Mouse (Mus musculus): ENCODE data around the gene Grin2d. TPM values are rescaled to one million over a fixed set of nuclear protein-coding genes. Genes with fewer than 3 reads are reported as not detected.
A peak's percentile ranks its signal among the peaks of the same experiment; 100 is the strongest.

Gene Grin2d
- total and polyA plus RNA-seq, 2 experiments from 2014 or later = 6.6 to 51.6 TPM

GRCm38 (mm10) chr7:45896517-45897257 is 18.5 kb upstream of the Grin2d start, which contains the start of the genes Syngr4 and Tmem143:
Gene Syngr4 (minus strand): TSS chr7:45896714.
Gene Tmem143 (plus strand): TSS chr7:45896941.
- peak within 1 kb of the TSS; percentile 69 for H3K27ac ChIP-seq (ENCODE audit: low read depth, low read length)
- no peak for TF ChIP-seq CTCF (IDR thresholded peaks at IDR 0.05)
- no peaks in the 10 kb centered on the region for H3K9me3 ChIP-seq (ENCODE audit: low read length)
- H3K36me3 ChIP-seq (ENCODE audit: insufficient read depth, low read length) = no peaks in the 10 kb centered on the region
- peak within 1 kb of the TSS; percentile 54 for H3K9ac ChIP-seq (replicated peaks; ENCODE audit: low read length, poor library complexity, severe bottlenecking)
- peak within 1 kb of the TSS; percentile 42 for H3K4me3 ChIP-seq (ENCODE audit: low read depth, low read length)
- H3K4me1 ChIP-seq (ENCODE audit: insufficient read depth, low read length) = no peaks in the 10 kb centered on the region
- peak; percentile 100 for DNase-seq (ENCODE audit: low spot score)
- peak; percentile 94 for ATAC-seq (ENCODE audit: low FRiP score)
- peak within 1 kb of the TSS; percentile 79 for H3K4me2 ChIP-seq (ENCODE audit: low read depth, low read length, poor library complexity, severe bottlenecking)
- H3K27me3 ChIP-seq (ENCODE audit: insufficient read depth, low read length) = no peaks in the 10 kb centered on the region
- under 1% methylated on average over 39 of the region's 40 CpGs for WGBS

- Histone ChIP-seq H3K36me3 (ENCODE audit: insufficient read depth, low read length) (no peaks in the 10 kb centered on the region), H3K9ac (replicated peaks; ENCODE audit: low read length, poor library complexity, severe bottlenecking) (no peak overlapping the region), H3K4me1 (ENCODE audit: insufficient read depth, low read length) (no peaks in the 10 kb centered on the region), H3K9me3 (ENCODE audit: low read length) (no peaks in the 10 kb centered on the region), H3K27ac (ENCODE audit: low read depth, low read length) (no peak overlapping the region), H3K27me3 (ENCODE audit: insufficient read depth, low read length) (no peaks in the 10 kb centered on the region), H3K4me2 (ENCODE audit: low read depth, low read length, poor library complexity, severe bottlenecking) (peak overlapping the region; percentile 42), H3K4me3 (ENCODE audit: low read depth, low read length) (0 out of 2 replicates have a peak overlapping the region, but pooled peaks have one; percentile 10)
- TF ChIP-seq CTCF (IDR thresholded peaks at IDR 0.05) = no peak
- ATAC-seq (ENCODE audit: low FRiP score) (0 out of 2 replicates have a peak, but pooled peaks have one; percentile 0), DNase-seq (ENCODE audit: low spot score) (no peak)
- WGBS = 72% methylated on average over 6 of the region's 6 CpGs
Observed at GRCm38 (mm10) chr7:45895931-45896516, 17.8 kb upstream of the Grin2d start.

GRCm38 (mm10) chr7:45892651-45893050 is 14.5 kb upstream of the Grin2d start:
- ATAC-seq (ENCODE audit: low FRiP score) (no peak), DNase-seq (ENCODE audit: low spot score) (no peak)
- H3K9ac ChIP-seq (replicated peaks; ENCODE audit: low read length, poor library complexity, severe bottlenecking) = no peak overlapping the region
- no peaks in the 10 kb centered on the region for H3K36me3 ChIP-seq (ENCODE audit: insufficient read depth, low read length)
- H3K4me2 ChIP-seq (ENCODE audit: low read depth, low read length, poor library complexity, severe bottlenecking) = no peak overlapping the region
- whole genome bisulfite sequencing = 78% methylated on average over 2 of the region's 2 CpGs
- no peak overlapping the region for H3K27ac ChIP-seq (ENCODE audit: low read depth, low read length)
- H3K9me3 ChIP-seq (ENCODE audit: low read length) = no peaks in the 10 kb centered on the region
- no peaks in the 10 kb centered on the region for H3K4me1 ChIP-seq (ENCODE audit: insufficient read depth, low read length)
- no peak for TF ChIP-seq CTCF (IDR thresholded peaks at IDR 0.05)
- H3K27me3 ChIP-seq (ENCODE audit: insufficient read depth, low read length) = no peaks in the 10 kb centered on the region
- H3K4me3 ChIP-seq (ENCODE audit: low read depth, low read length) = no peak overlapping the region

GRCm38 (mm10) chr7:45887246-45887645 is 9.1 kb upstream of the Grin2d start:
- 49% methylated on average over 3 of the region's 3 CpGs for WGBS
- Histone ChIP-seq H3K27me3 (ENCODE audit: insufficient read depth, low read length) (no peaks in the 10 kb centered on the region), H3K4me2 (ENCODE audit: low read depth, low read length, poor library complexity, severe bottlenecking) (no peak overlapping the region), H3K27ac (ENCODE audit: low read depth, low read length) (no peak overlapping the region), H3K9me3 (ENCODE audit: low read length) (no peaks in the 10 kb centered on the region), H3K4me3 (ENCODE audit: low read depth, low read length) (no peak overlapping the region), H3K4me1 (ENCODE audit: insufficient read depth, low read length) (no peaks in the 10 kb centered on the region), H3K36me3 (ENCODE audit: insufficient read depth, low read length) (peaks cover 28% of the 10 kb centered on the region), H3K9ac (replicated peaks; ENCODE audit: low read length, poor library complexity, severe bottlenecking) (0 out of 2 replicates have a peak overlapping the region, but pooled peaks have one; percentile 24)
- ATAC-seq (ENCODE audit: low FRiP score) = no peak
- DNase-seq (ENCODE audit: low spot score) = no peak
- no peak for TF ChIP-seq CTCF (IDR thresholded peaks at IDR 0.05)

- 93% methylated on average over 2 of the region's 2 CpGs for WGBS
- no peaks in the 10 kb centered on the region for H3K4me1 ChIP-seq (ENCODE audit: insufficient read depth, low read length)
- ATAC-seq (ENCODE audit: low FRiP score) = no peak
- no peak for DNase-seq (ENCODE audit: low spot score)
- H3K9me3 ChIP-seq (ENCODE audit: low read length) = no peaks in the 10 kb centered on the region
- no peak overlapping the region for H3K4me2 ChIP-seq (ENCODE audit: low read depth, low read length, poor library complexity, severe bottlenecking)
- TF ChIP-seq CTCF (IDR thresholded peaks at IDR 0.05) = no peak
- no peaks in the 10 kb centered on the region for H3K27me3 ChIP-seq (ENCODE audit: insufficient read depth, low read length)
- H3K4me3 ChIP-seq (ENCODE audit: low read depth, low read length) = no peak overlapping the region
- peaks cover 58% of the 10 kb centered on the region for H3K36me3 ChIP-seq (ENCODE audit: insufficient read depth, low read length)
- H3K9ac ChIP-seq (replicated peaks; ENCODE audit: low read length, poor library complexity, severe bottlenecking) = no peak overlapping the region
- H3K27ac ChIP-seq (ENCODE audit: low read depth, low read length) = no peak overlapping the region
Observed at GRCm38 (mm10) chr7:45881011-45881410, 2.8 kb upstream of the Grin2d start.

DNA sequence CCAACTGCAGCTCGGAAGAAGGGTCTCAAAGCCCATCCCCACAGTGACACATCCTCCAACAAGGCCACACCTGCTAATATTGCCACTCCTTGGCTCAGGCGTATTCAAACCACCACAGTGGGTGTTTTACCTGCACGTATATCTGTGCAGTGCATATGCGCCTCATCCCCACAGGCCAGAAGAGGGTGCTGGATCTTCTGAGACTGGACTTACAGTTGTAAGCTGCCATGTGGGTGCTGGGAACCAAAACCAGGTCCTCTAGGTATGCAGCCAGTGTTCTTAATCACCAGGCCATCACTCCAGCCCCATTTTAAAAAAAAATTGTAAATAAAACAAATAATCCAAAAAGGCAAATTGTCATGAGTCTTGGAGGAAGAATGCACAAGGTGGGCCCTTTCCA is 2.4 kb upstream of the Grin2d start:
- no peaks in the 10 kb centered on the region for H3K27me3 ChIP-seq (ENCODE audit: insufficient read depth, low read length)
- WGBS = 97% methylated on average over 4 of the region's 4 CpGs
- no peak for TF ChIP-seq CTCF (IDR thresholded peaks at IDR 0.05)
- DNase-seq (ENCODE audit: low spot score) (no peak), ATAC-seq (ENCODE audit: low FRiP score) (no peak)
- H3K4me3 ChIP-seq (ENCODE audit: low read depth, low read length) = no peak overlapping the region
- no peaks in the 10 kb centered on the region for H3K9me3 ChIP-seq (ENCODE audit: low read length)
- no peak overlapping the region for H3K27ac ChIP-seq (ENCODE audit: low read depth, low read length)
- no peaks in the 10 kb centered on the region for H3K4me1 ChIP-seq (ENCODE audit: insufficient read depth, low read length)
- H3K4me2 ChIP-seq (ENCODE audit: low read depth, low read length, poor library complexity, severe bottlenecking) = no peak overlapping the region
- no peak overlapping the region for H3K9ac ChIP-seq (replicated peaks; ENCODE audit: low read length, poor library complexity, severe bottlenecking)
- H3K36me3 ChIP-seq (ENCODE audit: insufficient read depth, low read length) = peaks cover 63% of the 10 kb centered on the region
